Mouse (Mus musculus): ENCODE measurements around the gene Atpaf1.

- no peak for TF ChIP-seq POLR2A (IDR thresholded peaks at IDR 0.05; ENCODE audit: borderline replicate concordance, insufficient read depth, low read length)
- TF ChIP-seq CTCF (IDR thresholded peaks at IDR 0.05; ENCODE audit: borderline replicate concordance, insufficient read depth, low read depth, low read length): no peak
Measured at GRCm38 (mm10) chr4:115785511-115786034, 961 bp downstream of the Atpaf1 start.

Data from cerebellum, adult 2 months (tissue).